Comparison of ENCODE assay signal across 9 mouse cellular contexts in the genomic region with DNA sequence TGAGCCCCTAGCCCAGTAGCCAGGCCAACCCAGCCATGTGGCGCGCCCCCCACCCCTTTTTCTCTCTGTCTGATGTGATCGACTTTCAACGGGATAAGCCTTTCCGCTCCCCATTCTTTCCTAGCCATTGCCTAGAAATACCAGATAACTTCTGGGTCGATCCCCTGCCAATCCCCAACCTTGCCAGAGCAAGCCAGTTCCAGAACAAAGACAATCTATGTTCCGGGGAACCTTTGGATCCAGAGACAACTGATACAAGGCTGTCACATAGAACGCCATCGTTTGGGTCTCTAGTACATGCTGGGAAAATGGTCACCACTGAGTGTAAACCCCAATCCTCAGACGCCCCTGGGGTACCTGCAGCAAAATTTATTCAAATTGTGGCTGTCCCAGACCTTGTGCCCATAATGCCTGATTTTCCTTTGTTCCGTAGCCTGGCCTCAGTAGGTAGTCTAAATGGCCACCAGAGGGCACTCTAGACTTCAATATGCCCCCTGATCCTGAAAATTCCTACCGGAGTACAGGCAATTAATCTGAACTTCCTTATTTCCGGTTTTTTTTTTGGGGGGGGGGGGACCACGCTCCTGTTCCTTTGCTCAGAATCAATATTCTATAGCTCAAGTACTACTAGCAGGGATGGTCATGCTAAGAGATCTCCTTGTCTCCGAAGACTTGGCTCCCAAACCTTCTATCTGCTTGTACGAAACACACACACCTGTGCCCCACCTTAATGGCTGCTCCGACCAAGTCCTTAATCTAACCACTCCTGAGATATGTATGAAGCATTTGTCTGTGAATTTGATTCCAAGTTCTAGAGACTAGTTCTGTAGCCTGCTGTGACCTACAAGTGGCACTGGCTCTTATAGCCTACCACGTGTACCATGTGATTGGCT.
DNase-seq lines count a peak whose midpoint lies in the region; ATAC-seq and TF ChIP-seq lines count a peak whose summit lies in the region.
"Had no signal": no experiment of that assay in that cellular context is flagged by ENCODE, and none has a peak within 500 bp of the region (broad histone marks: within the 10 kb centered on the region; RNA-seq: fewer than 3 reads in every experiment).

No protein-coding gene starts in this region.

- DNase-seq in kidney, adult 2 months = peak; percentile 40
- DNase-seq in MEL (ENCODE audit: low read depth, low spot score) = peak; percentile 6
- peak; percentile 10 to 26 for DNase-seq in cerebellum, postnatal 36 days
- DNase-seq in limb, embryonic 14.5 days (ENCODE audit: low spot score) = peak; percentile 88
- peak; percentile 19 for DNase-seq in testis, postnatal 14 days (ENCODE audit: low spot score)
- no peak for DNase-seq in gastrocnemius, postnatal 4 days (ENCODE audit: low spot score in 2 of 2)

- no peaks in the 10 kb centered on the region for H3K36me3 ChIP-seq in kidney, adult 2 months (ENCODE audit: control insufficient read depth, insufficient read depth, low read length)
- H3K36me3 ChIP-seq in kidney, embryonic 16.5 days (ENCODE audit: insufficient read depth, low read length) = no peaks in the 10 kb centered on the region
- H3K36me3 ChIP-seq in MEL (ENCODE audit: control insufficient read depth in 1 of 2, insufficient read depth in 2 of 2, low read length in 2 of 2) = no peaks in the 10 kb centered on the region
- H3K36me3 ChIP-seq in hindbrain, embryonic 13.5 days = no peaks in the 10 kb centered on the region
- no peaks in the 10 kb centered on the region for H3K36me3 ChIP-seq in limb, embryonic 14.5 days (ENCODE audit: control insufficient read depth, insufficient read depth, low read length)
- H3K36me3 ChIP-seq: limb, embryonic 12.5 days had no signal

- no peak overlapping the region for H3K27ac ChIP-seq in kidney, adult 2 months (ENCODE audit: insufficient read depth, low read depth, low read length)
- H3K27ac ChIP-seq in kidney, embryonic 16.5 days (ENCODE audit: low read length) = no peak overlapping the region
- H3K27ac ChIP-seq in MEL (ENCODE audit: control insufficient read depth, low read depth, low read length) = no peak overlapping the region
- H3K27ac ChIP-seq in hindbrain, embryonic 13.5 days = no peak overlapping the region
- no peak overlapping the region for H3K27ac ChIP-seq in limb, embryonic 14.5 days (replicated peaks; ENCODE audit: low read depth, low read length)
- H3K27ac ChIP-seq: limb, embryonic 12.5 days had no signal

- no peak for TF ChIP-seq EP300 in MEL (IDR thresholded peaks at IDR 0.05; ENCODE audit: low read depth in 1 of 2, low read length in 2 of 2)

- no peak overlapping the region for H3K9ac ChIP-seq in kidney, embryonic 16.5 days (replicated peaks; ENCODE audit: low read length)
- no peak overlapping the region for H3K9ac ChIP-seq in MEL (ENCODE audit: control insufficient read depth, low read depth, low read length, poor library complexity, severe bottlenecking)
- H3K9ac ChIP-seq in hindbrain, embryonic 13.5 days = no peak overlapping the region
- no peak overlapping the region for H3K9ac ChIP-seq in limb, embryonic 14.5 days (ENCODE audit: low read depth, low read length, severe bottlenecking)
- H3K9ac ChIP-seq: limb, embryonic 12.5 days had no signal

- TF ChIP-seq POLR2A in kidney, adult 2 months (IDR thresholded peaks at IDR 0.05; ENCODE audit: low read depth, low read length) = no peak
- TF ChIP-seq POLR2A in MEL (IDR thresholded peaks at IDR 0.05; ENCODE audit: control insufficient read depth in 1 of 2, insufficient read depth in 1 of 2, low read depth in 1 of 2, low read length in 2 of 2, poor library complexity in 1 of 2) = no peak
- TF ChIP-seq POLR2A in limb, embryonic 14.5 days (IDR thresholded peaks at IDR 0.05; ENCODE audit: borderline replicate concordance, extremely low read depth, insufficient read depth, insufficient read length) = no peak

- TF ChIP-seq CTCF in kidney, adult 2 months (conservative IDR thresholded peaks at IDR 0.05; ENCODE audit: insufficient read depth, insufficient read length, low read depth, low read length) = peak; percentile 57
- TF ChIP-seq CTCF in MEL (IDR thresholded peaks at IDR 0.05 in 2 of 3, conservative IDR thresholded peaks at IDR 0.05 in 1 of 3; ENCODE audit: control insufficient read depth in 1 of 3, insufficient read depth in 1 of 3, low read depth in 2 of 3, low read length in 3 of 3, poor library complexity in 1 of 3, severe bottlenecking in 1 of 3) = peak; percentile 35 to 39 (median 37)

- H3K9me3 ChIP-seq in kidney, embryonic 16.5 days (ENCODE audit: low read length) = no peaks in the 10 kb centered on the region
- H3K9me3 ChIP-seq in MEL (replicated peaks; ENCODE audit: insufficient read depth, low read length) = no peaks in the 10 kb centered on the region
- H3K9me3 ChIP-seq in hindbrain, embryonic 13.5 days = no peaks in the 10 kb centered on the region
- H3K9me3 ChIP-seq in limb, embryonic 14.5 days (ENCODE audit: control insufficient read depth, low read length) = no peaks in the 10 kb centered on the region
- H3K9me3 ChIP-seq: limb, embryonic 12.5 days had no signal

- H3K79me2 ChIP-seq in MEL (ENCODE audit: control insufficient read depth, insufficient read depth, low read length, poor library complexity) = no peaks in the 10 kb centered on the region

- no peak for ATAC-seq in kidney, embryonic 16.5 days (ENCODE audit: low FRiP score, low TSS enrichment)
- 0 out of 2 replicates have a peak, but pooled peaks have one; percentile 49 for ATAC-seq in hindbrain, embryonic 13.5 days (ENCODE audit: low FRiP score)
- no peak for ATAC-seq in limb, embryonic 14.5 days (ENCODE audit: low FRiP score, low read depth)

- H3K4me3 ChIP-seq in kidney, adult 2 months (ENCODE audit: insufficient read depth, low read depth, low read length) = no peak overlapping the region
- H3K4me3 ChIP-seq in kidney, embryonic 16.5 days (ENCODE audit: low read length) = no peak overlapping the region
- no peak overlapping the region for H3K4me3 ChIP-seq in MEL (ENCODE audit: control insufficient read depth in 1 of 2, insufficient read depth in 1 of 2, low read depth in 2 of 2, low read length in 2 of 2)
- H3K4me3 ChIP-seq in hindbrain, embryonic 13.5 days = no peak overlapping the region
- H3K4me3 ChIP-seq in limb, embryonic 14.5 days (replicated peaks; ENCODE audit: low read length) = no peak overlapping the region
- H3K4me3 ChIP-seq: limb, embryonic 12.5 days had no signal

- H3K27me3 ChIP-seq in kidney, adult 2 months (replicated peaks; ENCODE audit: control insufficient read depth, insufficient read depth, low read length) = no peaks in the 10 kb centered on the region
- H3K27me3 ChIP-seq in kidney, embryonic 16.5 days (ENCODE audit: insufficient read depth, low read length) = no peaks in the 10 kb centered on the region
- no peaks in the 10 kb centered on the region for H3K27me3 ChIP-seq in MEL (ENCODE audit: control insufficient read depth in 1 of 2, insufficient read depth in 2 of 2, low read length in 2 of 2)
- no peaks in the 10 kb centered on the region for H3K27me3 ChIP-seq in hindbrain, embryonic 13.5 days
- no peaks in the 10 kb centered on the region for H3K27me3 ChIP-seq in limb, embryonic 14.5 days (ENCODE audit: control insufficient read depth, insufficient read depth, low read length)
- H3K27me3 ChIP-seq: limb, embryonic 12.5 days had no signal

- TF ChIP-seq RAD21 in MEL (IDR thresholded peaks at IDR 0.05; ENCODE audit: low read depth, low read length) = peak; percentile 11

- H3K4me1 ChIP-seq in kidney, adult 2 months (ENCODE audit: control insufficient read depth, insufficient read depth, low read length) = no peaks in the 10 kb centered on the region
- H3K4me1 ChIP-seq in kidney, embryonic 16.5 days (ENCODE audit: insufficient read depth, low read length) = no peaks in the 10 kb centered on the region
- H3K4me1 ChIP-seq in MEL (ENCODE audit: control insufficient read depth in 1 of 2, insufficient read depth in 2 of 2, low read length in 2 of 2) = no peaks in the 10 kb centered on the region
- no peaks in the 10 kb centered on the region for H3K4me1 ChIP-seq in hindbrain, embryonic 13.5 days (replicated peaks)
- H3K4me1 ChIP-seq in limb, embryonic 14.5 days (ENCODE audit: control insufficient read depth, insufficient read depth, low read length) = no peaks in the 10 kb centered on the region
- H3K4me1 ChIP-seq: limb, embryonic 12.5 days had no signal

- H3K4me2 ChIP-seq in kidney, embryonic 16.5 days (replicated peaks; ENCODE audit: low read depth, low read length) = no peak overlapping the region
- no peak overlapping the region for H3K4me2 ChIP-seq in hindbrain, embryonic 13.5 days
- no peak overlapping the region for H3K4me2 ChIP-seq in limb, embryonic 14.5 days (replicated peaks; ENCODE audit: low read depth, low read length, severe bottlenecking)
- H3K4me2 ChIP-seq: limb, embryonic 12.5 days had no signal

- 60% methylated on average over 18 of the region's 18 CpGs for WGBS in kidney, adult 2 months
- WGBS in kidney, embryonic 16.5 days = 59% methylated on average over 18 of the region's 18 CpGs
- 56% methylated on average over 18 of the region's 18 CpGs for WGBS in hindbrain, embryonic 13.5 days
- WGBS in limb, embryonic 14.5 days = 60% methylated on average over 18 of the region's 18 CpGs

TF ChIP-seq in MEL, 35 proteins besides CTCF, POLR2A, EP300 and RAD21:
- no peak for TF ChIP-seq E2F4 (IDR thresholded peaks at IDR 0.05; ENCODE audit: borderline replicate concordance, low read depth, low read length)
- no peak for TF ChIP-seq NELFE (IDR thresholded peaks at IDR 0.05; ENCODE audit: low read depth, low read length)
- 0 out of 2 replicates have a peak, but pooled peaks have one; percentile 9 for TF ChIP-seq SMC3 (IDR thresholded peaks at IDR 0.05; ENCODE audit: low read depth, low read length)
- no peak for TF ChIP-seq KAT2A (conservative IDR thresholded peaks at IDR 0.05; ENCODE audit: low read depth, low read length)
- no peak for TF ChIP-seq BHLHE40 (IDR thresholded peaks at IDR 0.05; ENCODE audit: borderline replicate concordance, low read depth, low read length)
- no peak for TF ChIP-seq USF2 (IDR thresholded peaks at IDR 0.05; ENCODE audit: borderline replicate concordance in 1 of 2, insufficient read depth in 1 of 2, low read depth in 1 of 2, low read length in 2 of 2)
- TF ChIP-seq MEF2A (IDR thresholded peaks at IDR 0.05; ENCODE audit: extremely low read depth, insufficient replicate concordance, low read depth, low read length, poor library complexity, severe bottlenecking) = no peak
- TF ChIP-seq GABPA (IDR thresholded peaks at IDR 0.05; ENCODE audit: low read depth, low read length) = no peak

Comparison
In these comparisons a context has a peak if more than half of its experiments do, and no peak if none do; other contexts are left out.
1. DNase-seq: peak in kidney, adult 2 months (single experiment), MEL (single experiment), cerebellum, postnatal 36 days (2 of 2), limb, embryonic 14.5 days (single experiment) and testis, postnatal 14 days (single experiment); none in gastrocnemius, postnatal 4 days (0 of 2).